Mouse (Mus musculus) adrenal gland, adult 10 weeks (tissue): ENCODE measurements around the gene Apoc4. TPM values are rescaled to one million over a fixed set of nuclear protein-coding genes. Genes with fewer than 3 reads are reported as not detected.

Source experiments
- polyA plus RNA-seq: library from polyadenylated mRNA; stranded (reverse); fragments of 350-450 nt; fragmentation: Illumina TruSeq; extraction: RNeasy Lipid Tissue Mini Kit (QIAGEN cat#74804); gene quantifications from one replicate; pipeline ENCODE4 v1.2.3, GENCODE M21; 2014; ENCODE audit warnings: low read depth, low replicate concordance

The Apoc4 gene
- polyA plus RNA-seq = 2.9 TPM

GRCm38 (mm10) chr7:19681202-19681694 is at the start of gene Apoc4, which contains the start of gene Gm44805:
Gene Apoc4, minus strand, starts transcription at chr7:19681479.
Gene Gm44805, minus strand, starts transcription at chr7:19681423.

GRCm38 (mm10) chr7:19715239-19716054 is 34.2 kb upstream of the Apoc4 start, which contains the start of gene Tomm40:
Gene Tomm40, minus strand, starts transcription at chr7:19715438.

GRCm38 (mm10) chr7:19698907-19699826 is 17.9 kb upstream of the Apoc4 start, which contains the start of gene Apoe:
Gene Apoe, minus strand, starts transcription at chr7:19699188.

GRCm38 (mm10) chr7:19691873-19692865 is 10.9 kb upstream of the Apoc4 start, which contains the start of gene Apoc1:
Gene Apoc1, minus strand, starts transcription at chr7:19692660.

GRCm38 (mm10) chr7:19677872-19678271 is 3.4 kb downstream of the Apoc4 start, which contains the start of gene Apoc2:
Gene Apoc2, minus strand, starts transcription at chr7:19677941.

GRCm38 (mm10) chr7:19664955-19665841 is 16.1 kb downstream of the Apoc4 start, which contains the start of gene Clptm1:
Gene Clptm1, minus strand, starts transcription at chr7:19665033.

GRCm38 (mm10) chr7:19629361-19629734 is 51.9 kb downstream of the Apoc4 start, which contains the start of gene Relb:
Gene Relb, minus strand, starts transcription at chr7:19629438.

Other genes starting within 250 kb of the Apoc4 start
- gene Mark4, start 222.7 kb downstream of the Apoc4 start, polyA plus RNA-seq = 2.2 TPM
- 1.2 TPM for gene Exoc3l2, start 218.1 kb downstream of the Apoc4 start, polyA plus RNA-seq
- gene Bloc1s3, start 173.1 kb downstream of the Apoc4 start, polyA plus RNA-seq = 9.3 TPM
- gene Trappc6a, start 173.1 kb downstream of the Apoc4 start, polyA plus RNA-seq = not detected
- gene Nkpd1, start 163.6 kb downstream of the Apoc4 start, polyA plus RNA-seq = not detected
- gene Ppp1r37, start 118.4 kb downstream of the Apoc4 start, polyA plus RNA-seq = 0.47 TPM
- not detected for gene Zfp296, start 104.2 kb downstream of the Apoc4 start, polyA plus RNA-seq
- 17.8 TPM for gene Gemin7, start 103.9 kb downstream of the Apoc4 start, polyA plus RNA-seq
- gene Clasrp, start 77.0 kb downstream of the Apoc4 start, polyA plus RNA-seq = 1.2 TPM
- 0.87 TPM for gene Relb, start 52.0 kb downstream of the Apoc4 start, polyA plus RNA-seq
- gene Clptm1, start 16.4 kb downstream of the Apoc4 start, polyA plus RNA-seq = 30.7 TPM
- gene Apoc2, start 3.5 kb downstream of the Apoc4 start, polyA plus RNA-seq = not detected
- gene Gm44805, start 56 bp downstream of the Apoc4 start, polyA plus RNA-seq = not detected
- 25.6 TPM for gene Apoc1, start 11.2 kb upstream of the Apoc4 start, polyA plus RNA-seq
- 11.9 TPM for gene Apoe, start 17.7 kb upstream of the Apoc4 start, polyA plus RNA-seq
- gene Tomm40, start 34.0 kb upstream of the Apoc4 start, polyA plus RNA-seq = 0.82 TPM
- 6.1 TPM for gene Nectin2, start 69.0 kb upstream of the Apoc4 start, polyA plus RNA-seq
- gene Bcam, start 89.5 kb upstream of the Apoc4 start, polyA plus RNA-seq = not detected
- gene Cblc, start 115.3 kb upstream of the Apoc4 start, polyA plus RNA-seq = not detected
- not detected for gene Bcl3, start 141.3 kb upstream of the Apoc4 start, polyA plus RNA-seq
- not detected for gene Gm19345, start 170.5 kb upstream of the Apoc4 start, polyA plus RNA-seq
- not detected for gene Ceacam16, start 179.8 kb upstream of the Apoc4 start, polyA plus RNA-seq
- not detected for gene Ceacam19, start 206.5 kb upstream of the Apoc4 start, polyA plus RNA-seq
- 41.5 TPM for gene Pvr, start 239.7 kb upstream of the Apoc4 start, polyA plus RNA-seq